Mouse (Mus musculus): ENCODE results near the gene Enc1. TPM values are rescaled to one million over a fixed set of nuclear protein-coding genes. Genes with fewer than 3 reads are reported as not detected.

The Enc1 gene
- polyA plus RNA-seq, 1 experiment from 2014 or later = 10.4 TPM

- H3K36me3 ChIP-seq = peaks cover 31% of the 10 kb centered on the region
- H3K9ac ChIP-seq = no peak overlapping the region
- 79% methylated on average over 11 of the region's 11 CpGs for WGBS
- peaks cover 67% of the 10 kb centered on the region for H3K4me1 ChIP-seq
- no peak overlapping the region; the same call in 1 of the 2 replicates for H3K4me3 ChIP-seq
- H3K9me3 ChIP-seq = no peaks in the 10 kb centered on the region
- no peaks in the 10 kb centered on the region for H3K27me3 ChIP-seq
- peak overlapping the region; percentile 92; the same call in 1 of the 2 replicates for H3K4me2 ChIP-seq
- ATAC-seq (ENCODE audit: insufficient number of reproducible peaks, low FRiP score, low TSS enrichment, low read depth) = no peak
- H3K27ac ChIP-seq = no peak overlapping the region
These were observed 3.8 kb downstream of the Enc1 start for GRCm38 (mm10) chr13:97244712-97245105.

DNA sequence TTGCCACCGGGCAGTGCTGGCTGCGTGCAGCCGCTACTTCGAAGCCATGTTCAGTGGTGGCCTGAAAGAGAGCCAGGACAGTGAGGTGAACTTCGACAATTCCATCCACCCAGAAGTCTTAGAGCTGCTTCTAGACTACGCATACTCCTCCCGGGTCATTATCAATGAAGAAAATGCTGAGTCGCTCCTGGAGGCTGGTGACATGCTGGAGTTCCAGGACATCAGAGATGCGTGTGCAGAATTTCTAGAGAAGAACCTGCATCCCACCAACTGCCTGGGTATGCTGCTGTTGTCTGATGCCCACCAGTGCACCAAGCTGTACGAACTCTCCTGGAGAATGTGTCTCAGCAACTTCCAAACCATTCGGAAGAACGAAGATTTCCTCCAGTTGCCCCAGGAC, 4.3 kb downstream of the Enc1 start:
- Histone ChIP-seq H3K4me3 (no peak overlapping the region), H3K9ac (no peak overlapping the region), H3K27me3 (no peaks in the 10 kb centered on the region), H3K36me3 (peaks cover 31% of the 10 kb centered on the region), H3K4me1 (peaks cover 65% of the 10 kb centered on the region), H3K9me3 (no peaks in the 10 kb centered on the region), H3K4me2 (no peak overlapping the region), H3K27ac (no peak overlapping the region)
- ATAC-seq (ENCODE audit: insufficient number of reproducible peaks, low FRiP score, low TSS enrichment, low read depth) = no peak
- WGBS = 90% methylated on average over 12 of the region's 12 CpGs

DNA sequence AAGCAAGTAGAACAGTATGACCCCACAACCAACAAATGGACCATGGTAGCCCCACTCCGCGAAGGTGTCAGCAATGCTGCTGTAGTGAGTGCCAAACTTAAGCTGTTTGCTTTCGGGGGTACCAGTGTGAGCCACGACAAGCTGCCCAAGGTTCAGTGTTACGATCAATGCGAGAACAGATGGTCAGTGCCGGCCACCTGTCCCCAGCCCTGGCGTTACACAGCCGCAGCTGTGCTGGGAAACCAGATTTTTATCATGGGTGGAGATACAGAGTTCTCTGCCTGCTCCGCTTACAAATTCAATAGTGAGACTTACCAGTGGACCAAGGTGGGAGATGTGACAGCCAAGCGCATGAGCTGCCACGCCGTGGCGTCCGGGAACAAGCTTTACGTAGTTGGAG, 5.3 kb downstream of the Enc1 start:
- H3K4me1 ChIP-seq = peaks cover 60% of the 10 kb centered on the region
- H3K4me2 ChIP-seq = no peak overlapping the region

DNA sequence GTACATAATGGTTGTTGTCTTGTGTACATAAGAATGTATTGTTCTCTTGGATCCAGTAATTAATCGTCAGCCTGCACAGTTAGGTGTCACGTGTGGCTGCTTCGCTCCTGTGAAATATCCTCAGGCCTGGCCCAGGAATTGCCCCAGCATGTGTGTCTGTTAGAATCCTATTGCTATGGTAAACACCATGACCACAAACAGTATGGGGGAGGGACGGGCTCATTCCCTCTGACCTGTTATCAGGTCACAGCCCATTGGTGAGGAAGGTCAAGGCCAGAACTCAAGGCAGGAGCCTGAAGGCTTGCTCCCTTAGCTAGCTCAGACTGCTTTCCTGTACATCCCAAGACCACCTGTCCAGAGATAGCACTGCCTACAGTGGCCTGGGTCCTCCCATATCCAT, 6.8 kb downstream of the Enc1 start:
- no peak for ATAC-seq (ENCODE audit: insufficient number of reproducible peaks, low FRiP score, low TSS enrichment, low read depth)
- peaks cover 53% of the 10 kb centered on the region for H3K36me3 ChIP-seq
- no peaks in the 10 kb centered on the region for H3K27me3 ChIP-seq
- peaks cover 51% of the 10 kb centered on the region for H3K4me1 ChIP-seq
- no peak overlapping the region for H3K27ac ChIP-seq
- no peak overlapping the region for H3K9ac ChIP-seq
- 76% methylated on average over 4 of the region's 4 CpGs for WGBS
- no peak overlapping the region for H3K4me3 ChIP-seq
- H3K9me3 ChIP-seq = no peaks in the 10 kb centered on the region
- H3K4me2 ChIP-seq = no peak overlapping the region

More for the DNA sequence above, 5.3 kb downstream of the Enc1 start:
- Histone ChIP-seq H3K9me3 (no peaks in the 10 kb centered on the region), H3K36me3 (peaks cover 39% of the 10 kb centered on the region), H3K27me3 (no peaks in the 10 kb centered on the region), H3K9ac (no peak overlapping the region), H3K27ac (no peak overlapping the region), H3K4me3 (no peak overlapping the region)
- WGBS = 85% methylated on average over 16 of the region's 16 CpGs
- ATAC-seq (ENCODE audit: insufficient number of reproducible peaks, low FRiP score, low TSS enrichment, low read depth) = no peak

- no peak overlapping the region for H3K4me2 ChIP-seq
- H3K4me3 ChIP-seq = no peak overlapping the region
- no peaks in the 10 kb centered on the region for H3K27me3 ChIP-seq
- WGBS = 14% methylated on average over 5 of the region's 5 CpGs
- ATAC-seq (ENCODE audit: insufficient number of reproducible peaks, low FRiP score, low TSS enrichment, low read depth) = no peak
- peaks cover 57% of the 10 kb centered on the region for H3K36me3 ChIP-seq
- H3K27ac ChIP-seq = no peak overlapping the region
- H3K9ac ChIP-seq = no peak overlapping the region
- H3K4me1 ChIP-seq = peaks cover 38% of the 10 kb centered on the region
- H3K9me3 ChIP-seq = no peaks in the 10 kb centered on the region
These were observed 8.2 kb downstream of the Enc1 start for GRCm38 (mm10) chr13:97249051-97249461.

DNA sequence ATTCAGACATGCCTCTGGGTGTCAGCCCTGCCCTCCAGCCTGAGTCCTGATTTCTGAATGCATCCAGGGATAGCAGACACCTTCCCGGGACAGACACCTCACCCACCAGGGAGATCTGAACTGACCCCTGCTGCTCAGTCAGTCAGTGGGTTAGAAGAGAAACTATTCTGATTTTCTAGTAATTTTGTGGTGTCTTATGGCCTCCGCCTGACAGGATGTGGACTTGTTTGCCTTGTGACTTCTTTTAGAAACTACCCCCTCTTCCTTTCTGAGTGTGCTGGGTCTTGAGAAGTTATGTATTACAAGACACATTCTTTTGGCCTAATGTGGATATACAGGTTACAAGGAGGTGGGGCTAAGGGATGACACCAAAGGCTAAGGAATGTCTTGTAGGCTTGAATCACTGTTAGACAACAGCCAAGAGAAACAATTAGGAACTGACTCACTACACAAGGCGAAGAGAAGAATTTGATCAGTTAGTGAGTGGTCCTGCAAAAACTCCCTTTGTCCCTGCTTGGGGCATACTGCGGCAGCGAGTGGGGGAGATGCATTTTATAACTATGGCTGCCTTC, 8.7 kb downstream of the Enc1 start:
- WGBS = 62% methylated on average over 5 of the region's 5 CpGs
- Histone ChIP-seq H3K9me3 (no peaks in the 10 kb centered on the region), H3K4me3 (no peak overlapping the region), H3K9ac (no peak overlapping the region), H3K4me1 (peaks cover 34% of the 10 kb centered on the region), H3K27me3 (no peaks in the 10 kb centered on the region), H3K4me2 (no peak overlapping the region), H3K27ac (no peak overlapping the region; the same call in 1 of the 2 replicates), H3K36me3 (peaks cover 57% of the 10 kb centered on the region)
- no peak for ATAC-seq (ENCODE audit: insufficient number of reproducible peaks, low FRiP score, low TSS enrichment, low read depth)

DNA sequence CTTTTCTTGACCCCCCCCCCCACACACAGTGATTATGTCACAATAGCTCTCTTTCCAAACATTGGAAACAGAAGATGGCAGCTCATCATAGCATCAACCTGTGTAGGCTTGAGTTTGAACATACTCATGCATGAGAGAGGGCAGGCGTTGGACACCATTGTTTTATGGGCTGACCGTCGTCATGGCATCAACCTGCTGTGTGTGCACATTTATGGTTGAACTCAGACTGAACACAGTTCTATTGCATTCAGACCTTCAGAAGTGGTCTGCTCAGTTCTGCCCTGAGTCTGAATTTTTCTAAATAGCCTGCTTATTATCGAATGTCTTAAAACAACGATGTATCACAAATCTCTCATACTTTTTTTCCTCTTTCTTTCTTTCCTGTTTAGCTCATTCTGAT, 9.2 kb downstream of the Enc1 start:
- no peak for ATAC-seq (ENCODE audit: insufficient number of reproducible peaks, low FRiP score, low TSS enrichment, low read depth)
- H3K9me3 ChIP-seq = no peaks in the 10 kb centered on the region
- H3K27ac ChIP-seq = no peak overlapping the region
- no peaks in the 10 kb centered on the region for H3K27me3 ChIP-seq
- H3K4me2 ChIP-seq = no peak overlapping the region
- peaks cover 53% of the 10 kb centered on the region for H3K36me3 ChIP-seq
- H3K4me1 ChIP-seq = peaks cover 29% of the 10 kb centered on the region
- WGBS = 66% methylated on average over 5 of the region's 5 CpGs
- H3K9ac ChIP-seq = no peak overlapping the region
- no peak overlapping the region for H3K4me3 ChIP-seq

DNA sequence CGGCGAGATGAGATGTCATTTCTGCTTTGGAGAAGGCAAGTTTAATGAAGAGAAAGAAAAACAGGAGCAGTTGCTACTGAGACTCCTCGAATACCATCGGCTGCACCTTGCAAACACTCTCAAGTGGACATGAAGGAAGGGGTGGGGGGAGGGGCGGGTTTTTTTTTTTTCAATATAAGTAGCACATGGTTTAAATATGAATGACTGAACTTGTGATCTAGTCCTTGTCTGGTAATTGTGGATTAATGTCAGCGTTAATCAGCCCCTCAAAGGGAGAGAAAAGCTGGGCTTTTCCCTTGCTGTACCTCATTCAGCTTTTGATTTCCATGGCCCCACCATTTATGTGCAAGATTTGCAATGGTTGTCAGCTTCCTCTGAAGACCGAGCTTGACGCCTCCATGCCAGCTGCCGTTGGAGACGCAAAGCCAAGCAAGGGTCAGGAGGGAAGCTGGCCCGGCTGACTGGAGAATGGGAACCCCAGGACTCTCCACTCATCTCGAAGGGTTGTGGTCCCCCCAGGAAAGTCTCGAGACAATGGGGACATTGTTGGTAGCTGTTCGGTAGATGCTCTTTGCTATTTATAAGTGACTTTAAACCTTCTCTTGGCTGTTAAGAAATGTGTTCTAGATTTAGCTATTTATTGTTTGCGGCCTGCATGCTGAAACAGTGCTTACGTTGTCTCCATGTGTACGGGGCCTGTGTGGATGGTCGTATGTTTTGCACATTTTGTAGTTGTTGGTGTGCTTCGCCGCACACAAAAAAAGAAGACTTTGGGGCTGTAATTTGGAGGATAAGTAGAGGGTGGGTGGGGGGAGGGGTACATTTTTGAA, 9.9 kb downstream of the Enc1 start:
- Histone ChIP-seq H3K4me3 (no peak overlapping the region), H3K36me3 (peaks cover 47% of the 10 kb centered on the region), H3K9me3 (no peaks in the 10 kb centered on the region), H3K4me2 (no peak overlapping the region), H3K4me1 (peaks cover 29% of the 10 kb centered on the region), H3K27ac (0 out of 2 replicates have a peak overlapping the region, but pooled peaks have one; percentile 43), H3K27me3 (no peaks in the 10 kb centered on the region), H3K9ac (no peak overlapping the region)
- ATAC-seq (ENCODE audit: insufficient number of reproducible peaks, low FRiP score, low TSS enrichment, low read depth) = no peak
- 73% methylated on average over 20 of the region's 20 CpGs for WGBS

DNA sequence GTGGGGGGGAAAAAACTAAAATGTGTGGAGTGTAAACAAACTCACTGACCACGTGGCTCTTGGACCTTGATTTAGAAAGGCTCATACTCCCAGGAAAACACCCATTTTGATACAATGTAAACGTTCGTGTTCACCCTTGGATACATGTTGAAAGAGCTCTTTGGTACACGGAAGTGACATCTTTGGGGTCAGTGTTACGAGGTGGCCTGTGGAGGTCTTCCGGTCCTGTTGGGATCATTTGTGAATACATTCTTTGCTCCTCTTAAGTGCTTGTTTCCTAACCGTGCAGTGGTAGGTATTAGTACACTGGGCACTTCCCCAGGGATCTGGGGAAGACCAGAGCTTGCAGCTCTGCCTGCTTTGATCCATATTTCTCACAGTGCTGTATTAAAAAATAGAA, 10.8 kb downstream of the Enc1 start:
- Histone ChIP-seq H3K9me3 (no peaks in the 10 kb centered on the region), H3K27me3 (no peaks in the 10 kb centered on the region), H3K27ac (no peak overlapping the region), H3K4me2 (no peak overlapping the region), H3K9ac (no peak overlapping the region), H3K36me3 (peaks cover 37% of the 10 kb centered on the region), H3K4me1 (peaks cover 24% of the 10 kb centered on the region), H3K4me3 (no peak overlapping the region)
- no peak for ATAC-seq (ENCODE audit: insufficient number of reproducible peaks, low FRiP score, low TSS enrichment, low read depth)
- WGBS = 76% methylated on average over 7 of the region's 7 CpGs

DNA sequence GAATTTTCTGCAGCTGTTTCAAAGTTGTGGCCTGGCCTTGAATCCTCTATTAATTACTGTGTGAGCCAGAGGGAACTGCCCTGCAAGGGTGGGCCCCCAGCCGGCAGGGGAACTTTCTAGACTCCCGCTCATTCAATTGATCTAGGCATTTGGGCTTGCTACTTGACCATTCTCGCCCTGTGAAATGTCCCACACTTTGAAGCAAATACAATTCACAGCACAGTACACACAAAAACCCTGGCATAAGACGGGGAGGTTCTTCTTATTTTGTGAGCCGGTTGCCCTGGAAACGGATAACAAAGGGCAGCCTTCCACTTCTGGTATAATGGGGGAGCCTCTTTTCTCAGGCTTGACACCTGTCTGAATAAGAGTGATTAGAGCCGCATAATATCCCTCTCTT, 11.6 kb downstream of the Enc1 start:
- peaks cover 24% of the 10 kb centered on the region for H3K4me1 ChIP-seq
- H3K4me3 ChIP-seq = no peak overlapping the region
- H3K4me2 ChIP-seq = no peak overlapping the region
- WGBS = 69% methylated on average over 7 of the region's 7 CpGs
- H3K9me3 ChIP-seq = no peaks in the 10 kb centered on the region
- H3K27me3 ChIP-seq = no peaks in the 10 kb centered on the region
- H3K9ac ChIP-seq = no peak overlapping the region
- no peak overlapping the region for H3K27ac ChIP-seq
- no peak for ATAC-seq (ENCODE audit: insufficient number of reproducible peaks, low FRiP score, low TSS enrichment, low read depth)
- H3K36me3 ChIP-seq = peaks cover 32% of the 10 kb centered on the region

DNA sequence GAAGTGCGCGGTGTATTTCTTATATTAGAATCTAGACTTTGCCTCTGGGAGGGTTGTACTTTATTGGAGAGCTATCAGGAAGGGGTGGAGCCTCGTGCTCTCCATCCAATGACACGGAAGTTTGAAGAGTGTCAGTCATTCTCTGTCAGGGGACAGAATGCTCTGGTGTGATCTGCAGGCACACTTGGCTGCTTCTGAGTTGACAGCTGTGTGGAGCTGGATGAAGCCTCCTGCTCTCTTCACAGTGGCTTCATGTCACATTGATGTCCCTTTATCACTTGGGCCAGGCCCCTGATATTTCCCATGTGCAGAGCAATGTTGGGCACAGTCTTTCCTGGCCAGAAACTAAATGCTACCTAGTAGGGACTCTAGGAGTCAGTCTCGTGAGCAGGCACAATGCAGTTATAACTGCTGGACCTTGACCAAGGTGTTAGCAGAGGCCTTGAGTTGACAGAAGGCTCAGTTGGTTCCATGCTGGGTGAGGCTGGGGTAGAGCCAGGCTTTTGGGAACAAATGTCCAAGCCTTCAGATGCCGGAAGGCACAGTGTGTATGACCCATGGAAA, 12.6 kb downstream of the Enc1 start:
- Histone ChIP-seq H3K4me2 (no peak overlapping the region), H3K4me1 (peaks cover 15% of the 10 kb centered on the region), H3K36me3 (peaks cover 27% of the 10 kb centered on the region), H3K4me3 (no peak overlapping the region), H3K9ac (no peak overlapping the region), H3K27ac (no peak overlapping the region), H3K27me3 (no peaks in the 10 kb centered on the region), H3K9me3 (no peaks in the 10 kb centered on the region)
- no peak for ATAC-seq (ENCODE audit: insufficient number of reproducible peaks, low FRiP score, low TSS enrichment, low read depth)
- WGBS = 79% methylated on average over 6 of the region's 6 CpGs

- Histone ChIP-seq H3K27ac (no peak overlapping the region), H3K4me1 (peaks cover 10% of the 10 kb centered on the region), H3K9me3 (no peaks in the 10 kb centered on the region), H3K4me3 (no peak overlapping the region), H3K36me3 (peaks cover 27% of the 10 kb centered on the region), H3K4me2 (no peak overlapping the region), H3K9ac (no peak overlapping the region), H3K27me3 (no peaks in the 10 kb centered on the region)
- 85% methylated on average over 5 of the region's 5 CpGs for WGBS
- no peak for ATAC-seq (ENCODE audit: insufficient number of reproducible peaks, low FRiP score, low TSS enrichment, low read depth)
These were observed 13.1 kb downstream of the Enc1 start for GRCm38 (mm10) chr13:97253994-97254393.
